Mouse (Mus musculus): Measurements from ENCODE around the gene Nipa2. TPM values are rescaled to one million over a fixed set of nuclear protein-coding genes. Genes with fewer than 3 reads are reported as not detected.
"Not testable (repeated sequence)": the region's sequence is repeated elsewhere in the genome, so short reads cannot be mapped to it uniquely, and the experiment has no call there.

Gene Nipa2
- polyA plus RNA-seq, 1 experiment from 2014 or later: 41.0 TPM

DNA sequence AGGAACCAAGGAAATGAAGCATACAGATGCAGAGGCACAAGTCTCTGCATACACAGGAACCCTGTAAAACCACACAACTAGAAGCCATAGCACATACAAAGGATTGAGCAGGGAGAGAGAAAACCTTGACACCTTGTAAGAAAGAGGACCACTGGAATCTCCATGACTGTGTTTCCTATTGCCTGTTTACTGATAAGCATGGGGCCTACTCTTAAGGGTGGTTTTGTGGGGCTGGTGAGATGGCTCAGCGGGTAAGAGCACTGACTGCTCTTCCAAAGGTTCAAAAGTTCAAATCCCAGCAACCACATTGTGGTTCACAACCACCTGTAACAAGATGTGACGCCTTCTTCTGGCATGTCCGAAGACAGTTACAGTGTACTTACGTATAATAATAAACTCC, 35.0 kb downstream of the Nipa2 start:
- H3K4me1 ChIP-seq: no peaks in the 10 kb centered on the region
- no peaks in the 10 kb centered on the region for H3K9me3 ChIP-seq
- H3K36me3 ChIP-seq: peaks cover 65% of the 10 kb centered on the region
- no peak overlapping the region for H3K27ac ChIP-seq (replicated peaks)
- 93% methylated on average over 4 of the region's 4 CpGs for WGBS
- H3K4me2 ChIP-seq (replicated peaks): no peak overlapping the region
- H3K9ac ChIP-seq (replicated peaks): no peak overlapping the region
- H3K27me3 ChIP-seq: no peaks in the 10 kb centered on the region
- no peak overlapping the region for H3K4me3 ChIP-seq
- ATAC-seq (replicated peaks): no peak

DNA sequence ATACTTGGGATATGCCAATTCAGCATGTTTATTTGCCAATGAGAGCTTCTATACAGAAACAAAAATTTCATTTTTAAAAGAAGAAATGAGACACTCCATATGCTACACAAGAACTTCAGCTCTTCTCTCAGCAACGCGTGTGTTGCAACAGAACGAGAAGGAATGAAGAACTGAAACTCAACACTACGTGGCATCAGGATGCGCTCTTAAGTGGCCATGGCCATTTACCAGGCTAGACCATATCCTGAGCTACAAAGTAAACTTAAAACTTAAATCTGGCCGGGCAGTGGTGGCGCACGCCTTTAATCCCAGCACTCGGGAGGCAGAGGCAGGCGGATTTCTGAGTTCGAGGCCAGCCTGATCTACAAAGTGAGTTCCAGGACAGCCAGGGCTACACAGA, 43.9 kb downstream of the Nipa2 start:
- peaks cover 74% of the 10 kb centered on the region for H3K36me3 ChIP-seq
- not testable (repeated sequence) for H3K27ac ChIP-seq (replicated peaks); H3K9ac ChIP-seq (replicated peaks); H3K4me3 ChIP-seq; ATAC-seq (replicated peaks); H3K9me3 ChIP-seq; H3K4me1 ChIP-seq; H3K27me3 ChIP-seq; H3K4me2 ChIP-seq (replicated peaks)
- WGBS: 97% methylated on average over 11 of the region's 11 CpGs

DNA sequence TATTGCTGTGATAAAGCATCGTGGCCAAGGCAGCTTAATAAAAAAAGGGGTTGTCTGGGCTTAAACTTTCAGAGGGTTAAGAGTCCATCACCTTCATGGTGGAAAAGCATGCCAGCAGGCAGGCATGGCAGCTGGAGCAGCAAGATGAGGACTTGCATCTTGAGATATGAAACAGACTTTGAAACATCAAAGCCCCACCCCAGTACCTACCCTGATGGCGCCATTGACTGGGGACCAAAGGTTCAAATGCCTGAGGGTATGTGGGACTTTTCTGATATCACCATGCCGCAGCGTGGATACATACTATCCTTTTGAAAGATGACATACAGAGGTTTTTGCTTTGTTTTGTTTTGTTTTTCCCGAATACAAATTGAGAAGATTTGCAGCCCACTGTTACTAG, 50.2 kb downstream of the Nipa2 start:
- Histone ChIP-seq H3K9ac (replicated peaks) (no peak overlapping the region), H3K9me3 (no peaks in the 10 kb centered on the region), H3K4me2 (replicated peaks) (no peak overlapping the region), H3K36me3 (peaks cover 75% of the 10 kb centered on the region), H3K4me1 (no peaks in the 10 kb centered on the region), H3K4me3 (no peak overlapping the region), H3K27me3 (no peaks in the 10 kb centered on the region), H3K27ac (replicated peaks) (no peak overlapping the region)
- WGBS: 95% methylated on average over 5 of the region's 5 CpGs
- ATAC-seq (replicated peaks): no peak

DNA sequence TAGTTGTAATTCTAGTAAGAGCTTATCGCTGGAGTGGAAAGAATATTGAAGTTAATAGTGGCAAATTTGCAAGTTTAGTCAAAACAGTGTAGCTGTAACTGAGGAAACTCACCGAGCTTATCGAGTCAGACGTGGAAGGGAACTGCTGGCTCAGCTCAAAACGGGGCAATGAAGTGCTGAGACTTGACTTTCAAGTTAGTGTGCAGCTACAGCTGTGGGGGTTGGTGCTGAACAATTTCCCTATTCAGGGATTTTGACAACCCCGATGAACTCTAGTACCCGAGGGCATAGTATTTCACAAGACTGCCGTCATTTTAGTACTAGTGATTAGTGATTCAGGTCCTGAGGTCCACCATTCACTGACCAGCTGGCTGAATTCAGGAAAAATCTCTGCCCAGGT, 50.9 kb downstream of the Nipa2 start:
- Histone ChIP-seq H3K4me1 (no peaks in the 10 kb centered on the region), H3K27ac (replicated peaks) (no peak overlapping the region), H3K4me2 (replicated peaks) (no peak overlapping the region), H3K27me3 (no peaks in the 10 kb centered on the region), H3K36me3 (peaks cover 70% of the 10 kb centered on the region), H3K9me3 (no peaks in the 10 kb centered on the region), H3K9ac (replicated peaks) (no peak overlapping the region), H3K4me3 (no peak overlapping the region)
- no peak for ATAC-seq (replicated peaks)
- 79% methylated on average over 8 of the region's 8 CpGs for WGBS

DNA sequence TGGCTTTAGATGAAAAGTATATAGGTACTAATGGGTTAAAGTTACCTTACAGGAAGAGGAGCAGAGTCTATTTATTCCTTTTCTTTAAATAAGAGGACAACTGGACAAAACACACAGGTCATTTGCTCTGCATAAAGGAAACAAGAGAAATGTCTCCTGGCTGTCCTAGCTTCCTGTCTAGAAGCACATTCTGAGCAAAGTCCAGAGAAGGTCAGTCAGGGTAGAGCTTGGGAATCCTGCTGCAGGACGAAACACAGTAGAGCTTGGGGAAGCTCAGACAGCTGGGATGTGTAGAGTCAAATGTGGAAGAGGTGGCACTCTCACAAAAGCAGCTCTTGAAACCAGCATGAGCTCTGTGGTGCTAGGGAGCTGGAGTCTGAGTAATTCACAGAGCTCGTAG, 51.9 kb downstream of the Nipa2 start:
- no peak overlapping the region for H3K4me2 ChIP-seq (replicated peaks)
- no peaks in the 10 kb centered on the region for H3K27me3 ChIP-seq
- H3K36me3 ChIP-seq: peaks cover 69% of the 10 kb centered on the region
- no peaks in the 10 kb centered on the region for H3K9me3 ChIP-seq
- no peak overlapping the region for H3K27ac ChIP-seq (replicated peaks)
- no peak overlapping the region for H3K9ac ChIP-seq (replicated peaks)
- H3K4me1 ChIP-seq: no peaks in the 10 kb centered on the region
- no peak overlapping the region for H3K4me3 ChIP-seq
- WGBS: 87% methylated on average over 2 of the region's 2 CpGs
- no peak for ATAC-seq (replicated peaks)

DNA sequence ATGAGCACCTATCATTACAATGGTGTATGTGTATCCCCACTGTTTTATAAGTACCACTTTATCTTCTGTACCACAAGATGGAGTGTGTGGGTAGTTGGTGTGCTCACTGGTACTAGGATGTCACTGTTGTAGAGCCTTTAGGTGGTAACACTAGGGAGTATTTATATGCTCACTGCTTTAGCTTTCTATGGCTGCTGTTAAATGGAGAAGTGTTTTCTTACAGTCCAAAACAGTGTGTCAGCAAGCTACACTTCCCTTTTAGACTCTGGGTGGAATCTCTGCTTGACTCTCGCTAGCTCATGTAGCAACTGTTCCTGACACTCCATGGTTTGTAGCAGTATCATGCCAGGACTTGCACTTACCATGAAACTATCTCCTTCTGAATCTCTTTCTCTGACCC, 52.8 kb downstream of the Nipa2 start:
- Histone ChIP-seq H3K4me3 (no peak overlapping the region), H3K9ac (replicated peaks) (no peak overlapping the region), H3K9me3 (no peaks in the 10 kb centered on the region), H3K27ac (replicated peaks) (no peak overlapping the region), H3K36me3 (peaks cover 68% of the 10 kb centered on the region), H3K4me2 (replicated peaks) (no peak overlapping the region), H3K27me3 (no peaks in the 10 kb centered on the region), H3K4me1 (no peaks in the 10 kb centered on the region)
- WGBS: 94% methylated on average over 1 of the region's 1 CpGs
- no peak for ATAC-seq (replicated peaks)

DNA sequence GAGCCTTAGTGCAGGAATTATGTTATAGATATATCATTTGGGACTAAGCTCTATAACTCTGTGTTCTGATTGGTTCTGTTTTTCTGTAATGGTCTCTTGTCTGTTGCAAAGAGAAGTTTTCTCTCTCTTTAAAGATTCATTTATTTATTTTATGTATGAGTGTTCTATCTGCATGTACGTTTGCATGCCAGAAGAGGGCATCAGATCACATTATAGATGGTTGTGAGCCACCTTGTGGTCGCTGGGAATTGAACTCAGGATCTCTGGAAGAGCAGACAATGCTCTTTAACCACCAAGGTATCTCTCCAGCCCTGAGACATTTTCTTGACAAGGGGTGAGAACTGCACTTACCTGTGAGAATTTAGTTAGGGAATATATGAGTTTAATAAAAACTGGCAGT, 56.8 kb downstream of the Nipa2 start:
- no peak overlapping the region for H3K9ac ChIP-seq (replicated peaks)
- no peak overlapping the region for H3K4me2 ChIP-seq (replicated peaks)
- no peaks in the 10 kb centered on the region for H3K4me1 ChIP-seq
- H3K9me3 ChIP-seq: no peaks in the 10 kb centered on the region
- 82% methylated on average over 2 of the region's 2 CpGs for WGBS
- ATAC-seq (replicated peaks): no peak
- H3K27me3 ChIP-seq: no peaks in the 10 kb centered on the region
- H3K27ac ChIP-seq (replicated peaks): no peak overlapping the region
- H3K36me3 ChIP-seq: peaks cover 70% of the 10 kb centered on the region
- no peak overlapping the region for H3K4me3 ChIP-seq

DNA sequence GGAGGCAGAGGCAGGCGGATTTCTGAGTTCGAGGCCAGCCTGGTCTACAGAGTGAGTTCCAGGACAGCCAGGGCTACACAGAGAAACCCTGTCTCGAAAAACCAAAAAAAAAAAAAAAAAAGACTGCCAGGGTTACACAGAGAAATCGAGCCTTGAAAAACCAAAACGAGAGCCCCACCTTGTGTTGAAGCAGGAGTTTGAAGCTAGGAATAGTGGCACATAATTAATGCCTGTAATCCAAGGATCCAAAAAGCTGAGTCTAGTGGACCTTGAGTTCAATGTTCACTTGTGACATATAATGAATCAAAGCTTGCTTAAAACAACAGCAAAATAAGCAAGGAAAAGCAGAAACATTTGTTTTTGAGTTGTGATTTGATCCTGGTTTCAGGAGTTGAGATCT, 58.5 kb downstream of the Nipa2 start:
- H3K4me1 ChIP-seq: no peaks in the 10 kb centered on the region
- H3K4me3 ChIP-seq: no peak overlapping the region
- no peaks in the 10 kb centered on the region for H3K9me3 ChIP-seq
- no peak for ATAC-seq (replicated peaks)
- H3K9ac ChIP-seq (replicated peaks): no peak overlapping the region
- no peak overlapping the region for H3K27ac ChIP-seq (replicated peaks)
- 87% methylated on average over 5 of the region's 5 CpGs for WGBS
- no peak overlapping the region for H3K4me2 ChIP-seq (replicated peaks)
- H3K36me3 ChIP-seq: peaks cover 73% of the 10 kb centered on the region
- H3K27me3 ChIP-seq: no peaks in the 10 kb centered on the region

DNA sequence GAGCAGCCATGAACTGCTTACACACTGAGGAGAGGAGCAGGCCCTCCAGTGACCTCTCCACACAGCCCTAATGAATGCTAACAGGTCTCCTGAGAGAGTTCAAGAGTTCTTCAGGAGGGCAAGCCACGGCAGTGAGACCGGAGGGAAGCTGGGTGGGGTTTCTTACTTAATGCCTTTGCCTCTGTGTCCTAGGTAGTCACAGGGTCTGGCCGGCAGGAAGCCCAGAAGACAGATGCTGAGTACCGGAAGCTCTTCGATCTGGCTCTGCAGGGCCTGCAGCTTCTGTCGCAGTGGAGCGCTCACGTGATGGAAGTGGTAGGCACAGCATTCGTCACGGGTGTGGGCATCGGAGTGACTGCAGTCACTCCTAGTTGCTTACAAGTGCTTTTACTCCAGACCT, 70.5 kb downstream of the Nipa2 start:
- Histone ChIP-seq H3K9ac (replicated peaks) (no peak overlapping the region), H3K4me2 (replicated peaks) (no peak overlapping the region), H3K4me3 (no peak overlapping the region), H3K4me1 (no peaks in the 10 kb centered on the region), H3K9me3 (no peaks in the 10 kb centered on the region), H3K36me3 (peaks cover 33% of the 10 kb centered on the region), H3K27ac (replicated peaks) (no peak overlapping the region), H3K27me3 (no peaks in the 10 kb centered on the region)
- no peak for ATAC-seq (replicated peaks)
- WGBS: 94% methylated on average over 11 of the region's 11 CpGs

DNA sequence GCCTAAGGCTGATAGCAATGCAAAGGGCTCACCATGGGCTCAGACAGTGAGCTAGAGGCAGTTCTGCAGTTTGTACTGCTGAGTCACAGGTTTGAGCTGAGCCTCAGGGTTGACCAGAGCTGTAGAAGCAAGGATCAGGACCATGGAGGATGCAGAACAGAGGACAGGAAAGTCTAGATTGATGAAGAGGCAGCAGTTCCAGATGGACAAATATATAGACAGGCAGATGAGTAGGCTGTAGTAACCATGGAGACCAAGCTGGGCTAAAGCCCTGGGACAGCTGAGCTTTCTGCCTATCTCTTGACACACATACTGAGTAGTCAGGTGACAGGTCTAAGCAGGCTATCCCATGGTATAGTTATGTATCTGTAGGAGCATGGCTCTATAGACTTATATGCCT, 71.5 kb downstream of the Nipa2 start:
- no peaks in the 10 kb centered on the region for H3K27me3 ChIP-seq
- no peak overlapping the region for H3K27ac ChIP-seq (replicated peaks)
- H3K4me2 ChIP-seq (replicated peaks): no peak overlapping the region
- H3K9me3 ChIP-seq: no peaks in the 10 kb centered on the region
- no peak overlapping the region for H3K4me3 ChIP-seq
- H3K36me3 ChIP-seq: peaks cover 26% of the 10 kb centered on the region
- no peak overlapping the region for H3K9ac ChIP-seq (replicated peaks)
- ATAC-seq (replicated peaks): no peak
- H3K4me1 ChIP-seq: no peaks in the 10 kb centered on the region

DNA sequence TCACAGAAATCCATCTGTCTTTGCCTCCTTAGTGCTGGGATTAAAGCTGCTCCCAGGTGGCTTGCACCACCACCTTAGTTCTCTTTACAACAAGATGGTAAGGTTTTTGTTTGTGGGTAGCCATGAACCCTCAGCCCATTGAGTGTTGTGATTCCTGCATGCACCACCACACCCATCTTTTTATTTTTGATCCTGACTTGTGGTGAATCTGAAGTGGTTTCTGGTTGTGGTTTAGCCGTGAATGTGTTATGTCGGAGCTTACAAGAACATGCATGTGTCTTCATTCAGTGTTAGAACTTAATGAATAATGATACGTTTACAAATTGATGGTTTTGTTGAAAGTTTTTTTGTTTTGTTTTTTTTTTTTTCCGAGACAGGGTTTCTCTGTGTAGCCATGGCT, 72.3 kb downstream of the Nipa2 start:
- 88% methylated on average over 4 of the region's 4 CpGs for WGBS
- H3K36me3 ChIP-seq: peaks cover 23% of the 10 kb centered on the region
- H3K4me1 ChIP-seq: no peaks in the 10 kb centered on the region
- no peak overlapping the region for H3K27ac ChIP-seq (replicated peaks)
- no peak overlapping the region for H3K4me3 ChIP-seq
- ATAC-seq (replicated peaks): no peak
- no peaks in the 10 kb centered on the region for H3K27me3 ChIP-seq
- H3K9me3 ChIP-seq: no peaks in the 10 kb centered on the region
- no peak overlapping the region for H3K9ac ChIP-seq (replicated peaks)
- H3K4me2 ChIP-seq (replicated peaks): no peak overlapping the region

DNA sequence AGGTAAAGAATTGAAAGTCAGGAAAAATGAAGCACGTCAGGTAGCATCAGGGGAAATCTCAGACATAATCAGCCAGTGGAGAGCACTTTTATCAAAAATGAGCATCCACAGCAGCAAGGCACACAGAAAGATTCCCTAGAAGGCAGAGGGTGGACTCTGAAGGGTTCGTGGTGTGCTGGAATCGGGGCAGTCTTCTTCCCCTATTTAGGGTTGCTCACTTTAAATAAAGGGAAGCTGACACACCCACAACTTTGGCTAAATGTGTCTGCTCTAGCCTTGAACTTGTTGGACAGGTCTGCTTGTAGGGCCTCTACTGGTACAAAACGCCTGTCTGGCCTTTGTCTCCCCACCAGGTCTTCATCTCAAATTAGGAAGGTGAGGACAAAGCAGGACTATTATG, 73.7 kb downstream of the Nipa2 start:
- H3K36me3 ChIP-seq: peaks cover 23% of the 10 kb centered on the region

More for the DNA sequence above, 73.7 kb downstream of the Nipa2 start:
- Histone ChIP-seq H3K9me3 (no peaks in the 10 kb centered on the region), H3K4me1 (no peaks in the 10 kb centered on the region), H3K4me3 (no peak overlapping the region), H3K9ac (replicated peaks) (no peak overlapping the region), H3K27me3 (no peaks in the 10 kb centered on the region), H3K4me2 (replicated peaks) (no peak overlapping the region), H3K27ac (replicated peaks) (no peak overlapping the region)
- 92% methylated on average over 4 of the region's 4 CpGs for WGBS
- ATAC-seq (replicated peaks): no peak

Data from forebrain, embryonic 15.5 days (tissue).